Mouse (Mus musculus) hindbrain, embryonic 16.5 days (tissue): ENCODE results near the gene 1700007K13Rik. TPM values are rescaled to one million over a fixed set of nuclear protein-coding genes. Genes with fewer than 3 reads are reported as not detected.

Experiments used
- ATAC-seq: fragments of 200-750 bp; cut with Nextera tagmentation; 2 replicates; pipeline ENCODE4 v1.8.0; 2017; ENCODE audit warnings: moderate TSS enrichment, moderate library complexity
- H3K27ac ChIP-seq: fragments of 300-500 bp; sonication (generic); 2 replicates; pipeline ENCODE4 v1.5.1; 2014; ENCODE audit warnings: low read depth, mild to moderate bottlenecking, control low read depth, low read length, moderate library complexity
- H3K27me3 ChIP-seq: fragments of 300-500 bp; sonication (generic); replicated peaks from 2 replicates; pipeline ENCODE4 v1.6.1; 2014; ENCODE audit warnings: low read length; ENCODE audit not compliant: control insufficient read depth, insufficient read depth
- H3K36me3 ChIP-seq: fragments of 300-500 bp; sonication (generic); 2 replicates; pipeline ENCODE4 v1.6.1; 2014; ENCODE audit warnings: mild to moderate bottlenecking, low read length, moderate library complexity, mixed read lengths; ENCODE audit not compliant: control insufficient read depth, insufficient read depth
- H3K4me1 ChIP-seq: fragments of 300-500 bp; sonication (generic); 2 replicates; pipeline ENCODE4 v1.6.1; 2014; ENCODE audit warnings: low read depth, low read length; ENCODE audit not compliant: control insufficient read depth, insufficient read depth
- H3K4me2 ChIP-seq: fragments of 300-500 bp; sonication (generic); 2 replicates; pipeline ENCODE4 v1.6.1; 2014; ENCODE audit warnings: mild to moderate bottlenecking, low read length, control low read depth, moderate library complexity
- H3K4me3 ChIP-seq: fragments of 300-500 bp; sonication (generic); 2 replicates; pipeline ENCODE4 v1.5.1; 2014; ENCODE audit warnings: mild to moderate bottlenecking, low read length, control low read depth, moderate library complexity
- H3K9ac ChIP-seq: fragments of 300-500 bp; sonication (generic); 2 replicates; pipeline ENCODE4 v1.6.1; 2014; ENCODE audit warnings: low read depth, mild to moderate bottlenecking, control low read depth, low read length, moderate library complexity
- H3K9me3 ChIP-seq: fragments of 300-500 bp; sonication (generic); 2 replicates; pipeline ENCODE4 v1.6.1; 2014; ENCODE audit warnings: mild to moderate bottlenecking, low read length, moderate library complexity; ENCODE audit not compliant: control insufficient read depth
- WGBS: fragments of 180-500 bp; shearing (Covaris S2); extraction: QIAGEN DNeasy Blood & Tissue Kit; methylation state at CpG from one replicate; pipeline ENCODE4 v1.1.7; 2014; 5-methylcytosine and 5-hydroxymethylcytosine counted together
- polyA plus RNA-seq: library from polyadenylated mRNA; unstranded; fragments of >200 nt; fragmentation: Nextera tagmentation; extraction: Ambion mirVana; gene quantifications from 2 replicates; pipeline ENCODE4 v1.2.1, GENCODE M21; 2015

The 1700007K13Rik gene
- polyA plus RNA-seq, 1 experiment from 2014 or later, result 3.0 TPM

DNA sequence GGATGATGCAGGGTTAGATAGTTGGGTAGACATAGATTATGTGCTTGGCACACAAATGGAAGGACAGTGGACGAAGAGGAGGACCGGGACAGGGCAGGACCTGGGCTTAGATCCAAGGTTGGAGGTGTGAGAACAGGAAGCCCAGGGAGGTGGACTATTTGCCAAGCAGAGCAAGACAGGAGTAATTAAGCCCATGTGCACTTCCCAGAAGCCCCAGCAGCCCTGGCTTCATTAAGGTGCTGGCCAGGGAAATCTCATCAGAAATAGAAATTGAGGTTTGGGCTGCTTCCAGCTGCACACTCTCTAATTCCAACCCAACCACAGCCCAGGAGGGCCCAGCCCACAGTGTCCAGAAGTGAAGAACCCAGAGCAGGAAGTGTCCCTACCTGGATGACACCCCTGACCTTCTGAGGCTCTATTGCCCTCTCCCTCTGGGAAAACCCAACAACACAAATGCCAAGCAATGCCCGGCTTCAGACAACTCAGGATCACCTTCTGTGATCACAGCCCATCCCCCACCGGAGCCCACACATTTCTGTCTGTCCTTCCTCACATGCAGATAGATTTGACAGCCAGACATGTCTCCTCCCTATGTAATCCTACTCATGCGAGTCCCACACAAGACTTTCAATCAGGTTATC is 51.9 kb downstream of the 1700007K13Rik start:
- WGBS, result 79% methylated on average over 5 of the region's 5 CpGs
- no peak overlapping the region for H3K4me2 ChIP-seq
- H3K9me3 ChIP-seq, result no peaks in the 10 kb centered on the region
- no peak overlapping the region for H3K4me3 ChIP-seq
- H3K4me1 ChIP-seq, result peaks cover 10% of the 10 kb centered on the region
- H3K36me3 ChIP-seq, result no peaks in the 10 kb centered on the region
- no peak overlapping the region for H3K9ac ChIP-seq
- H3K27me3 ChIP-seq, result no peaks in the 10 kb centered on the region
- no peak overlapping the region for H3K27ac ChIP-seq
- no peak for ATAC-seq

DNA sequence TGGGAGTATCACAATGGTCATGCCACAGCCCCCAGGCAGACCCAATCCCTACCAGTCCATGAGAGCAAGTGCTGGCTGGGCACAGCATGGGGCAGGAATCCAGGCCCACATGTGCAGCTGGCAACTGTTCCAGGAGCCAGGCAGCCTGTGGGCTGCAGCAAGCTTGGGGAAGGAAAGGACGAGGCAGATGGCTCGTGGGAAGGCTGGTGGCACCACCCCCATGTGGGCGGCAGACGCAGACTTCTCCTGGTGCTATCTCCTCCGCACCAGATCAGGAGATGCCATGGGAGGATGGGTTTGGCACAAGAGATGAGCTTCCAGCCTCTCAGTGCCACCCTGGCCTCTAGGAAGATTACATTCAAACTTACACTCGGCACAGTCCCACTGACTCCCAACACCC is 53.2 kb downstream of the 1700007K13Rik start:
- WGBS, result 73% methylated on average over 6 of the region's 6 CpGs

More for the DNA sequence above, 53.2 kb downstream of the 1700007K13Rik start:
- Histone ChIP-seq H3K36me3 (no peaks in the 10 kb centered on the region), H3K9ac (no peak overlapping the region), H3K9me3 (no peaks in the 10 kb centered on the region), H3K27me3 (no peaks in the 10 kb centered on the region), H3K4me2 (no peak overlapping the region), H3K27ac (no peak overlapping the region), H3K4me1 (peaks cover 10% of the 10 kb centered on the region), H3K4me3 (no peak overlapping the region)
- 0 out of 2 replicates have a peak, but pooled peaks have one; percentile 35 for ATAC-seq

Other genes with a start within 250 kb of the 1700007K13Rik start
- gene Ppp1r26, start 19.5 kb downstream of the 1700007K13Rik start, polyA plus RNA-seq, result 14.5 and 17.4 TPM in 2 replicates
- gene Mrps2, start 1.7 kb upstream of the 1700007K13Rik start, polyA plus RNA-seq, result 48.2 and 51.4 TPM in 2 replicates
- gene Gbgt1, start 30.6 kb upstream of the 1700007K13Rik start, polyA plus RNA-seq, result 1.7 and 2.0 TPM in 2 replicates
- gene Gm10134, start 39.8 kb upstream of the 1700007K13Rik start, polyA plus RNA-seq, result 2.5 and 2.6 TPM in 2 replicates
- 75.0 and 84.9 TPM in 2 replicates for gene Ralgds, start 46.8 kb upstream of the 1700007K13Rik start, polyA plus RNA-seq
- gene Cel, start 97.1 kb upstream of the 1700007K13Rik start, polyA plus RNA-seq, result not detected in 2 replicates
- 39.5 and 44.1 TPM in 2 replicates for gene Gtf3c5, start 117.4 kb upstream of the 1700007K13Rik start, polyA plus RNA-seq
- not detected in 2 replicates for gene Gfi1b, start 155.7 kb upstream of the 1700007K13Rik start, polyA plus RNA-seq
- gene Tsc1, start 174.9 kb upstream of the 1700007K13Rik start, polyA plus RNA-seq, result 28.8 and 30.6 TPM in 2 replicates
- gene Spaca9, start 233.4 kb upstream of the 1700007K13Rik start, polyA plus RNA-seq, result 3.2 and 3.4 TPM in 2 replicates
- gene Ak8, start 233.8 kb upstream of the 1700007K13Rik start, polyA plus RNA-seq, result 2.9 and 3.3 TPM in 2 replicates